Mouse (Mus musculus) ovary, postnatal 10 days (tissue): ENCODE data around the gene Nmt2.

Source experiments
- DNase-seq: peaks from one replicate; pipeline ENCODE4 v3.0.0; 2022; ENCODE audit warnings: low spot score

The Nmt2 gene

GRCm38 (mm10) chr2:3283602-3284472 is at the start of gene Nmt2:
Gene Nmt2, plus strand, starts transcription at chr2:3284212.
- peak; percentile 88 for DNase-seq

- no peak for DNase-seq
These were observed 44.8 kb upstream of the Nmt2 start for GRCm38 (mm10) chr2:3239255-3239654.

DNA sequence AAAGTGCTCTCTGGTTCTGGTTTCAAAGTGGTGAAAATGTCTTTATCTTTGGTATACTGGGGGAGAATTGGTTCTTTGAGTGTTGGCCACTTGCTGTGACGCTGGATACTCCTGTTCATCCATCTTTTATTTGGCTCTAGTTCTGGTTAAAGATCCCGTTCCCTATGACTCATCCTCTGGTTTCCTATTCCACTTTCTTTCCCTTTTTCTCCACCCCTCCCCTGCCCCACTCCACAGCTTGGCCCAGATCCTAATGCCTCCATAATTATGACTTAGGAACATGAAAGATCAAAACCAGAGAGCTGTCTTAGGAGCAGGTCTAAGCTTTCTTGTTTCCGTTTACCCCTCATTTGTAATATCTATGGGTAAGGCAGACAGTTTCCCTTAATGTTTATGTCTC is 39.8 kb upstream of the Nmt2 start:
- no peak for DNase-seq

- no peak for DNase-seq
These were observed 32.7 kb upstream of the Nmt2 start for GRCm38 (mm10) chr2:3251309-3251708.

GRCm38 (mm10) chr2:3266466-3266865 is 17.5 kb upstream of the Nmt2 start:
- DNase-seq: no peak

- DNase-seq: no peak
These were observed 16.1 kb upstream of the Nmt2 start for GRCm38 (mm10) chr2:3267879-3268278.

DNA sequence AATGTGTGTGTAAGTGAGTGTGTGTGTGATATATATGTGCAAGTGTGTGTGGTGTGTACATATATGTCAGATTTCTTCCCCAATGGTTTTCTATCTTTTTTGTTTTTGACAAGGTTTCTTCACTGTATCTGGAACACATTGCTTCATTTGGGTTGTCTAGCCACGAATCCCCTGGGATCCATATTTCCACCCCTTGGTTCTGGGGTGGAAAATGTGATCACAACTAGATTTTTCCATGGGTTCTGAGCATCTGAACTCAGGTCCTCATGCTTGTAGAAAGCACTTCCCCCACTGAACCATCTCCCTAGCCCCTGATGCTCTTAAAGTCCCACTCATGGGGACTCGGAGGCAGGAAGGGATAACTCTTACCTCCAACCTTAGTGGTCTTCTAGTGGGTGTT is 10.7 kb upstream of the Nmt2 start:
- no peak for DNase-seq

DNA sequence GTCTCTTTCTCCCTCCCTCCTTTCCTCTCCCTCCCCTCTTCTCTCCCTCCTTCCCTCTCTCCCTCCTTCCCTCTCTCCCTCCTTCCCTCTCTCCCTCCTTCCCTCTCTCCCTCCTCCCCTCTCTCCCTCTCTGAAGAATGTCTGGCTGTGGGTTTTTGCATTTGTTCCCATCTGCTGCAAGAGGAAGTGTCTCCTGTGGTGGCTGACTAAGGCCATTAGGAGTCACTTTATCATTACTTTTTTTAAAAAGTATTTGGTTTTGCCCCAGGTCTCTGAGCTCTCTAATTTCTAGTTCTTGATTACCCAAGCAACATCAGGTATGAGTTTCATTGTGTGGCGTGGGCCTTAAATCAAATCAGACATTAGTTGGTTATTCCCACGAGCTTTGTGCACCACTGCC is 7.9 kb upstream of the Nmt2 start:
- DNase-seq: no peak

- DNase-seq: no peak
These were observed 6.5 kb upstream of the Nmt2 start for GRCm38 (mm10) chr2:3277502-3277901.

DNA sequence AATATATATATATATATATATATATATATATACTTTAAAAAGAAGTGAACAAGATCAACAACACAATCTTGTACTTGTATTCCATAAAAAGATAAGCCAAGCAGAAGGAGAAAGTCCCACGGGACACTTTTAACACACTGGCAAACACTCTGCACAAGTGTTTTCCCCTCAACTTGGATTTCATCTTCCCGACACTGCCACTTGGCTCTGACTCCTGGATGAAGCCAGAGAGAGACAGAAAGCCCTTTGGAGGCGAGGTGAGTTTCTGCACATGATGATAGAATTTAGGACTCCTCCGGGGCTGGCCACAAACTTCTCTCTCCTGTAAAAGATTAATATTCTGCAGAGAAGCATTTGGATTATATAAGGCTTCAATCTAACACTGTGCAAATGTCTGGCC is 2.7 kb upstream of the Nmt2 start:
- DNase-seq: no peak

DNA sequence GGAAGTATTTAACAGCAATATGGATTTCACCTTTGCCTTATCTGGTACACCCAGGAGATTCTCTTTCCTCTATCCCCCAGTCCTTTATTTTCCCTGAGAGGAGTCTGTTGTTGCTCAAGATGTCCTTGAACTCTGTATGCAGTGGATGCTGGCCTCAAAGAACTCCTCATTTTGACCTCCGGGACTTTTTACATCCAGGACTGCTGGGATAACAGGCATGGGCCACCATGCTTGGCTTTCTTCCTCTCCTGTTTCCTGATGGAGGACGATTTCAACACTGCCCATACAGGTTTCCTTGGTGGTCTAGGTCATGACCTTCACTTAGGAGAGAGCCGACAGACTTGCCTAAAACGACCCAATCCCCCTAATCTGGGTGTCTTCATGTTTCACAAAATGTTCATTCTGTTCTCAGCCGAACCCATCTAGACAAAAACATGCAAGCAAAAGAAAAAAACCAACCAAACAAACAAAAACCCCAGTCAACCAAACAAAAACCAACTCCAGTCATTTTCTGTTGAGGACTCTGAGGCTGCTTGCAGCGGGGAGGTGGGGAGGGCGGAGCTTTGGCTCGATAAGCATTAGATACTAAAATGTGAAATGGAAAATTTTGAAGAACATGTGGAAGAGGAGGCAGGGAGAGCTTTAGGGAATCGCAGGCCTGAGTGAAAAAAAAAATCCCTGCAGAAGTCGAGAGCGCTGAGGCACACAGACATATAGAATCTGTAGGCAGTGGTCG is 978 bp upstream of the Nmt2 start:
- no peak for DNase-seq

GRCm38 (mm10) chr2:3284473-3285180 is 615 bp downstream of the Nmt2 start:
- peak; percentile 23 for DNase-seq

GRCm38 (mm10) chr2:3285181-3285530 is 1.1 kb downstream of the Nmt2 start:
- no peak for DNase-seq

GRCm38 (mm10) chr2:3285709-3286108 is 1.7 kb downstream of the Nmt2 start:
- no peak for DNase-seq

GRCm38 (mm10) chr2:3286243-3286642 is 2.2 kb downstream of the Nmt2 start:
- no peak for DNase-seq

DNA sequence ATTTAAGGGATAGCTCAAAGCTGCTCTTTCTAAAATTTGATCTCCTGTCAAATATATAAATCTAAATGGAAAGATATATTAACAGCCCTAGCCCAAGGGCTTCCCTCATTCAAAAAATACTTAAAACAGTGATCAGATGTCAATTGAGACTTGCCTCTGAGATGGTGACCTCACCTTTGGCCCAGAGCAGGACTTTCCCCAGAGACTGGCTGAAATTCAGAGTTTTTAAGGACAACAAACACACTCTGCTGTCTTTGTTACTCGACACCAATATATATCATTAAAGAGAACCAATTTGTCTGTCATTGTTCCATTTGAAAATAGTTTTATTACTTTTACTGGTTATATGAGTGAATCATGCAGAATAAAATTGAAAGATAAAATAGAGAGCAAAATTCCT is 5.6 kb downstream of the Nmt2 start:
- no peak for DNase-seq

DNA sequence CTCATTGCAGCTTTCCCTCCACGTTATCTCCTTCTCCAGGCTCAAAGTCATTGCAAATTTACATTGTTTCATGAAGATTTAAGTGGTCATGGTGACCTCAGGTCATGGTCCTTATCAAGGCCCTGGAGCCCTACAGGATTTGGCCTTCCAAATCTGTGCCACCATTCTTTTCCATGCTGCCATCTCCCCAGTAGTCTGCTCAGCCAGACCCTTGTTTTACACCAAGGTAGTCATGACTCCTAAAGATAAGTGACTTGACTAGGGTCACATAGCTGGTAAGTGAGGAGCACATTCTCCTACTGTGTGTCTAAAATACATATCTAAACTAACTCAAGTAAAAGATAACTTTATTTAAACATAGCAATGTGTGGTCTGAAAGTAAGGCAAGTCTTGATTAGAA is 8.2 kb downstream of the Nmt2 start:
- no peak for DNase-seq

GRCm38 (mm10) chr2:3295826-3296225 is 11.8 kb downstream of the Nmt2 start:
- DNase-seq: no peak

DNA sequence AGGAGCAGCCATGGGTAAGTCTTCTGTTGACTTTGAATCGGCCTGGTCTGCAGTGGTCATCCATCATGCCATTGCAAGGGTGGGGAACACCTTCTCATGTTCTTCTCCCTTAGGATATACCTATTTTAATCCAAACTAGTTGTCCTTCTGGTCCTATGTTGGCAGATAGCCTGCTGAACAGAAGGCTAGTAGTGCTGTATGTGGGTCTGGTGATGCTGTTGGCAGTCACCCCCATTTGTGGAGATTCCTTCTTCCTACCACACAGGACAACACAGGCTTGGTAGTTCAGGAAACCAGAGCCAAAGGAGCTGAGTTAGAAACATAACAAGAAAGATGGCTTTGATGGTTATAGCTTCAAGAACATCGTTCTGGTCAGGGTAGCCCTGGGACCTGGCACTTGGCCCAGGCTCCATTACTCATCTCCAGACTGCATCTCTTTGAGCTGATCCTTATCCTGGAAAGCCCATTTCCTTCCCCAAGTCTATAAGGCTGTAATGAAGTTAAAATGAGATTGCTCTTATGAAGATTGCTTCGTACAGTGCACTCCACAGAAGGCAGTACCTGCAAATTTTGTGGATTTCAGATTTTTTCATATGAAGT is 21.5 kb downstream of the Nmt2 start:
- no peak for DNase-seq

DNA sequence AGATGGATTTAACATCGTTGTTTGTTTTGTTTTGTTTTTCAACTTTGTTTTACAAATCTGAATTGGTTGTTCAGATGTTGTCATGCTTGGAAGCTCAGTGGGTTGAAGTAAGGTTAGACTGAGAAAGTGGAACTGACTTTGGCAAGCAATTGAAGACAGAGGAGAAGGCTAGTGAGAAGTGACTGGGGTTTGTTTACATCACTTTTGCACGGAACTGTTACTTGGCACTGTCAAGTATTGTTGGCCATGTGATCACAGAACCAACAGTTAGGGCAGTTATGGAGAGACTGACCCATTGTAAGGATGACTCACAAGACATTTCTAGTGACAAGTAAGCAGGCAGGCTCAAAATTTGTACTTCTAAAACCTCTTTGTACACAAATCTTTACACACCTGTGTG is 39.1 kb downstream of the Nmt2 start:
- DNase-seq: no peak

DNA sequence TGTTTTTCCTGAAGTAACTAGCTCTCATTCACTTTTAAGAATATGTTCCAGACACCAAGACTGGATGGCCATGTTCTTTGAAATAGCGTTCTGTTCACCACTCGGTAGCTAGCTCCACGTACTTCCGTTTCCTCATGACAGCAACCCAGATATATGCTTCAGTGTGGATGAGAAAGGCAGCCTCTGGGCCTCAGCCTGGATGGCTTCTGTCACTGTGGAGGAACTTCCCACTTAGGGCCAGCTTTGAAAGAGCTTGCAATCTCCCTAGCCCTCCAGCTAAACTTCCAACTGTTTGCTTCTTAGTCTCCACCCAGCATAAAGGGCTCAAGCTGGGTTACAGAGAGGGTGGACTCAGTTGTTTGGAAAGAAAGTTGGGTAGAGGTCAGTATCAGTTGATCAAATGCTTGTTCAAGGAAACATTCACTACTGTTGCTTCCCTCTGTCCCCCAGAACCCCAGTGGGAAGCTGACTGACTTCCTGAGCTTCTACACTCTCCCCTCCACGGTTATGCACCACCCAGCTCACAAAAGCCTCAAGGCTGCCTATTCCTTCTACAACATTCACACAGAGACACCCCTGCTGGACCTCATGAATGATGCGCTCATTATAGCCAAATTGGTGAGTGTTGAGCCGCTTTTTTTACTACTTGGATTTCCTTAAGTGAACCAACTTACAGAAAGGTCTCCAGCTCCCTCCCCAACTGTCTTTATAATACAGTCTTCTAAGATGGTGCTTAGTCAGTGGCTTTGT is 40.5 kb downstream of the Nmt2 start:
- no peak for DNase-seq

DNA sequence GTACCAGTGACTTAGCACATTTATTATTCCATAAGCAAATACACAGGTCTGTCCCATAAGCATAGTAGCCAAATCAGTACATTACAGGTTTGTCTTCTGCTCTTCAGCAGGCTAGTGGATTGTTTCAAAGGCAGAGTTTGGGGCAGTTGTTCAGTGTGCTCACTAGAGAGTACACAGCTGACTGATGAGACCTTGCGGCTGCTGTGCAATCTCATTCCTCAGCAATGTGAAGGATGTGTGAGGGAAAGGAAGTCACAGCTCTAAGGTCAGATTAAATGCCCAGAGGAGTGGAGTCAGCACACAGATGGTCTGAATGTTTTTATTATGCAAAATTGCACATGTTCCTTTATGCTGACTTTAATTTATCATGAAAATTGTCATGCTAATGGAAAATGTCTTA is 42.5 kb downstream of the Nmt2 start:
- DNase-seq: no peak
